In genomic region chr2:25402377-25402971, GRCm38 (mm10) we compare ENCODE assay signal across 9 mouse cellular contexts. TPM values are rescaled to one million over a fixed set of nuclear protein-coding genes. Genes with fewer than 3 reads are reported as not detected.
DNase-seq lines count a peak whose midpoint lies in the region; ATAC-seq and TF ChIP-seq lines count a peak whose summit lies in the region.
"Had no signal": no experiment of that assay in that cellular context is flagged by ENCODE, and none has a peak within 500 bp of the region (broad histone marks: within the 10 kb centered on the region; RNA-seq: fewer than 3 reads in every experiment).

No protein-coding gene starts in this region.

- H3K36me3 ChIP-seq in MEL (ENCODE audit: control insufficient read depth in 1 of 2, insufficient read depth in 2 of 2, low read length in 2 of 2), result no peaks in the 10 kb centered on the region
- H3K36me3 ChIP-seq in forebrain, embryonic 16.5 days (ENCODE audit: control insufficient read depth, insufficient read depth), result no peaks in the 10 kb centered on the region
- no peaks in the 10 kb centered on the region for H3K36me3 ChIP-seq in hindbrain, embryonic 11.5 days (ENCODE audit: control insufficient read depth, insufficient read depth, low read length)
- H3K36me3 ChIP-seq in lung, embryonic 16.5 days (ENCODE audit: control insufficient read depth, insufficient read depth, low read length), result no peaks in the 10 kb centered on the region

- TF ChIP-seq POLR2A in MEL (IDR thresholded peaks at IDR 0.05; ENCODE audit: control insufficient read depth in 1 of 2, insufficient read depth in 1 of 2, low read depth in 1 of 2, low read length in 2 of 2, poor library complexity in 1 of 2), result no peak

- TF ChIP-seq RAD21 in MEL (IDR thresholded peaks at IDR 0.05; ENCODE audit: low read depth, low read length), result peak; percentile 70

- H3K4me1 ChIP-seq in MEL (ENCODE audit: control insufficient read depth in 1 of 2, insufficient read depth in 2 of 2, low read length in 2 of 2), result no peaks in the 10 kb centered on the region
- H3K4me1 ChIP-seq in forebrain, embryonic 16.5 days (replicated peaks; ENCODE audit: control insufficient read depth, insufficient read depth, low read length), result peaks cover 28% of the 10 kb centered on the region
- no peaks in the 10 kb centered on the region for H3K4me1 ChIP-seq in hindbrain, embryonic 11.5 days (replicated peaks; ENCODE audit: control insufficient read depth, insufficient read depth, low read length)
- peaks cover 5% of the 10 kb centered on the region; the same call in 1 of the 2 replicates for H3K4me1 ChIP-seq in lung, embryonic 16.5 days (replicated peaks; ENCODE audit: control insufficient read depth, insufficient read depth, low read length)

- peak; percentile 83 to 92 (median 88) for TF ChIP-seq CTCF in MEL (IDR thresholded peaks at IDR 0.05 in 2 of 3, conservative IDR thresholded peaks at IDR 0.05 in 1 of 3; ENCODE audit: control insufficient read depth in 1 of 3, insufficient read depth in 1 of 3, low read depth in 2 of 3, low read length in 3 of 3, poor library complexity in 1 of 3, severe bottlenecking in 1 of 3)

- peak; percentile 92 for DNase-seq in MEL (ENCODE audit: low read depth, low spot score)
- DNase-seq in cerebellum, adult 11 months, result peak; percentile 70
- DNase-seq in hindbrain, embryonic 11.5 days (ENCODE audit: low spot score), result peak; percentile 91
- DNase-seq in layer of hippocampus, adult 9-11 months, result peak; percentile 74
- DNase-seq in ovary, postnatal 14 days (ENCODE audit: low spot score), result peak; percentile 60
- peak; percentile 63 to 89 for DNase-seq in thymus, postnatal 10 days (ENCODE audit: low spot score in 2 of 2)

- no peak overlapping the region for H3K4me3 ChIP-seq in MEL (ENCODE audit: control insufficient read depth in 1 of 2, insufficient read depth in 1 of 2, low read depth in 2 of 2, low read length in 2 of 2)
- peak overlapping the region; percentile 89 for H3K4me3 ChIP-seq in forebrain, embryonic 16.5 days (replicated peaks; ENCODE audit: low read length)
- peak overlapping the region; percentile 76 for H3K4me3 ChIP-seq in hindbrain, embryonic 11.5 days (ENCODE audit: low read depth, low read length)
- peak overlapping the region; percentile 61 for H3K4me3 ChIP-seq in lung, embryonic 16.5 days (ENCODE audit: low read length)

- no peaks in the 10 kb centered on the region for H3K9me3 ChIP-seq in MEL (replicated peaks; ENCODE audit: insufficient read depth, low read length)
- no peaks in the 10 kb centered on the region for H3K9me3 ChIP-seq in forebrain, embryonic 16.5 days (ENCODE audit: control insufficient read depth, low read length)
- no peaks in the 10 kb centered on the region for H3K9me3 ChIP-seq in hindbrain, embryonic 11.5 days (ENCODE audit: control insufficient read depth, low read length)
- H3K9me3 ChIP-seq in lung, embryonic 16.5 days (ENCODE audit: control insufficient read depth, low read length), result no peaks in the 10 kb centered on the region

- peaks cover 0 to 5% of the 10 kb centered on the region in 2 experiments; a peak in 1 of 4 replicates for H3K27me3 ChIP-seq in MEL (ENCODE audit: control insufficient read depth in 1 of 2, insufficient read depth in 2 of 2, low read length in 2 of 2)
- peaks cover 19% of the 10 kb centered on the region for H3K27me3 ChIP-seq in forebrain, embryonic 16.5 days (replicated peaks; ENCODE audit: control insufficient read depth, insufficient read depth, low read length)
- peaks cover 31% of the 10 kb centered on the region for H3K27me3 ChIP-seq in hindbrain, embryonic 11.5 days (ENCODE audit: control insufficient read depth, insufficient read depth, low read length)
- peaks cover 54% of the 10 kb centered on the region for H3K27me3 ChIP-seq in lung, embryonic 16.5 days (ENCODE audit: control insufficient read depth, insufficient read depth, low read depth, low read length)

- H3K9ac ChIP-seq in MEL (ENCODE audit: control insufficient read depth, low read depth, low read length, poor library complexity, severe bottlenecking), result no peak overlapping the region
- H3K9ac ChIP-seq in forebrain, embryonic 16.5 days (replicated peaks; ENCODE audit: low read depth, low read length), result peak overlapping the region; percentile 95
- H3K9ac ChIP-seq in hindbrain, embryonic 11.5 days (ENCODE audit: low read depth, low read length), result peak overlapping the region; percentile 91
- no peak overlapping the region for H3K9ac ChIP-seq in lung, embryonic 16.5 days (ENCODE audit: low read length)

- under 1% methylated on average over 13 of the region's 13 CpGs for WGBS in forebrain, embryonic 16.5 days
- WGBS in hindbrain, embryonic 11.5 days, result under 1% methylated on average over 13 of the region's 13 CpGs
- WGBS in lung, embryonic 16.5 days, result 1% methylated on average over 13 of the region's 13 CpGs

- ATAC-seq in forebrain, embryonic 16.5 days, result peak; percentile 7
- peak; percentile 50 for ATAC-seq in hindbrain, embryonic 11.5 days (ENCODE audit: low FRiP score)
- ATAC-seq in lung, embryonic 16.5 days (ENCODE audit: low read depth), result peak; percentile 10; the same call in 1 of the 2 replicates

- H3K79me2 ChIP-seq in MEL (ENCODE audit: control insufficient read depth, insufficient read depth, low read length, poor library complexity), result no peaks in the 10 kb centered on the region

- no peak overlapping the region for H3K27ac ChIP-seq in MEL (ENCODE audit: control insufficient read depth, low read depth, low read length)
- peak overlapping the region; percentile 90 for H3K27ac ChIP-seq in forebrain, embryonic 16.5 days (ENCODE audit: low read length)
- peak overlapping the region; percentile 61; the same call in 1 of the 2 replicates for H3K27ac ChIP-seq in hindbrain, embryonic 11.5 days (ENCODE audit: low read depth, low read length)
- no peak overlapping the region for H3K27ac ChIP-seq in lung, embryonic 16.5 days (ENCODE audit: low read length)
- H3K27ac ChIP-seq: macrophage had no signal

- TF ChIP-seq EP300 in MEL (IDR thresholded peaks at IDR 0.05; ENCODE audit: low read depth in 1 of 2, low read length in 2 of 2), result no peak

- peak overlapping the region; percentile 67 for H3K4me2 ChIP-seq in forebrain, embryonic 16.5 days (ENCODE audit: low read length)
- H3K4me2 ChIP-seq in hindbrain, embryonic 11.5 days (replicated peaks; ENCODE audit: low read depth, low read length), result peak overlapping the region; percentile 58
- H3K4me2 ChIP-seq in lung, embryonic 16.5 days (ENCODE audit: low read depth, low read length), result peak overlapping the region; percentile 67

TF ChIP-seq in MEL, 35 proteins besides CTCF, POLR2A, EP300 and RAD21 (continues in another document):
- TF ChIP-seq NRF1 (IDR thresholded peaks at IDR 0.05; ENCODE audit: insufficient read depth, low read depth, low read length, poor library complexity, severe bottlenecking), result no peak
- peak; percentile 93 for TF ChIP-seq SMC3 (IDR thresholded peaks at IDR 0.05; ENCODE audit: low read depth, low read length)
- no peak for TF ChIP-seq USF2 (IDR thresholded peaks at IDR 0.05; ENCODE audit: borderline replicate concordance in 1 of 2, insufficient read depth in 1 of 2, low read depth in 1 of 2, low read length in 2 of 2)
- peak; percentile 96 for TF ChIP-seq MXI1 (IDR thresholded peaks at IDR 0.05; ENCODE audit: low read depth, low read length)
- no peak for TF ChIP-seq ZMIZ1 (IDR thresholded peaks at IDR 0.05; ENCODE audit: low read depth, low read length)
- peak; percentile 74 for TF ChIP-seq ZC3H11A (IDR thresholded peaks at IDR 0.05; ENCODE audit: low read depth, low read length)

RNA-seq across cellular contexts. Expression of gene Npdc1, which starts 3.3 kb away (rescaled TPM):
- not detected in 2 replicates for total RNA-seq in MEL (2012; rRNA removed)
- polyA plus RNA-seq in MEL (2012; ENCODE audit: insufficient read depth in 1 of 2, insufficient read length in 2 of 2, low read depth in 1 of 2, low replicate concordance in 2 of 2, missing spikeins in 1 of 2), result not detected
- 384 and 515 TPM in 2 replicates for polyA plus RNA-seq in forebrain, embryonic 16.5 days (2015; fragmentation: Nextera tagmentation; extraction: Ambion mirVana)
- 123 and 151 TPM in 2 replicates for polyA plus RNA-seq in hindbrain, embryonic 11.5 days (2014; fragmentation: Nextera tagmentation; extraction: Ambion mirVana)
- 31.6 and 36.5 TPM in 2 replicates for polyA plus RNA-seq in lung, embryonic 16.5 days (2015; fragmentation: Nextera tagmentation; extraction: Ambion mirVana)

RNA-seq across cellular contexts. Expression of gene Entpd2, which starts 6.8 kb away (rescaled TPM):
- total RNA-seq in MEL (2012; rRNA removed), result not detected in 2 replicates
- not detected for polyA plus RNA-seq in MEL (2012; ENCODE audit: insufficient read depth in 1 of 2, insufficient read length in 2 of 2, low read depth in 1 of 2, low replicate concordance in 2 of 2, missing spikeins in 1 of 2)
- 5.2 and 6.2 TPM in 2 replicates for polyA plus RNA-seq in forebrain, embryonic 16.5 days (2015; fragmentation: Nextera tagmentation; extraction: Ambion mirVana)
- polyA plus RNA-seq in hindbrain, embryonic 11.5 days (2014; fragmentation: Nextera tagmentation; extraction: Ambion mirVana), result 0.21 TPM in 1 of 2 replicates, not detected in the other
- 3.6 and 4.8 TPM in 2 replicates for polyA plus RNA-seq in lung, embryonic 16.5 days (2015; fragmentation: Nextera tagmentation; extraction: Ambion mirVana)

RNA-seq across cellular contexts. Expression of gene Fut7, which starts 20.6 kb away (rescaled TPM):
- 0.08 and 0.10 TPM in 2 replicates for total RNA-seq in MEL (2012; rRNA removed)
- under 1 TPM in 1 of 2 experiments, not detected in 1; 0.21 TPM for polyA plus RNA-seq in MEL (2012; ENCODE audit: insufficient read depth in 1 of 2, insufficient read length in 2 of 2, low read depth in 1 of 2, low replicate concordance in 2 of 2, missing spikeins in 1 of 2)
- polyA plus RNA-seq in forebrain, embryonic 16.5 days (2015; fragmentation: Nextera tagmentation; extraction: Ambion mirVana), result 0.31 TPM in 1 of 2 replicates, not detected in the other
- 0.11 TPM in 1 of 2 replicates, not detected in the other for polyA plus RNA-seq in hindbrain, embryonic 11.5 days (2014; fragmentation: Nextera tagmentation; extraction: Ambion mirVana)
- 0.10 and 0.15 TPM in 2 replicates for polyA plus RNA-seq in lung, embryonic 16.5 days (2015; fragmentation: Nextera tagmentation; extraction: Ambion mirVana)

RNA-seq across cellular contexts. Expression of gene Abca2, which starts 26.0 kb away (rescaled TPM):
- 8.7 and 10.4 TPM in 2 replicates for total RNA-seq in MEL (2012; rRNA removed)
- polyA plus RNA-seq in MEL (2012; ENCODE audit: insufficient read depth in 1 of 2, insufficient read length in 2 of 2, low read depth in 1 of 2, low replicate concordance in 2 of 2, missing spikeins in 1 of 2), result 10 to 100 TPM in 1 of 2 experiments, not detected in 1; 42.2 TPM
- 12.2 and 14.9 TPM in 2 replicates for polyA plus RNA-seq in forebrain, embryonic 16.5 days (2015; fragmentation: Nextera tagmentation; extraction: Ambion mirVana)
- polyA plus RNA-seq in hindbrain, embryonic 11.5 days (2014; fragmentation: Nextera tagmentation; extraction: Ambion mirVana), result 3.5 and 3.7 TPM in 2 replicates
- polyA plus RNA-seq in lung, embryonic 16.5 days (2015; fragmentation: Nextera tagmentation; extraction: Ambion mirVana), result 4.9 and 5.4 TPM in 2 replicates

RNA-seq across cellular contexts. Expression of gene Sapcd2, which starts 30.4 kb away (rescaled TPM):
- 39.7 and 51.9 TPM in 2 replicates for total RNA-seq in MEL (2012; rRNA removed)
- polyA plus RNA-seq in MEL (2012; ENCODE audit: insufficient read depth in 1 of 2, insufficient read length in 2 of 2, low read depth in 1 of 2, low replicate concordance in 2 of 2, missing spikeins in 1 of 2), result 10 to 100 TPM in 1 of 2 experiments, not detected in 1; 58.2 TPM
- polyA plus RNA-seq in forebrain, embryonic 16.5 days (2015; fragmentation: Nextera tagmentation; extraction: Ambion mirVana), result 23.8 and 29.9 TPM in 2 replicates
- polyA plus RNA-seq in hindbrain, embryonic 11.5 days (2014; fragmentation: Nextera tagmentation; extraction: Ambion mirVana), result 41.0 and 45.2 TPM in 2 replicates
- 39.0 and 39.3 TPM in 2 replicates for polyA plus RNA-seq in lung, embryonic 16.5 days (2015; fragmentation: Nextera tagmentation; extraction: Ambion mirVana)

Comparison
In these comparisons a context has a peak if more than half of its experiments do, and no peak if none do; other contexts are left out.
1. H3K27ac ChIP-seq: peak in forebrain, embryonic 16.5 days (single experiment) and hindbrain, embryonic 11.5 days (single experiment); none in MEL (single experiment) and lung, embryonic 16.5 days (single experiment).
2. H3K4me3 ChIP-seq: peak in forebrain, embryonic 16.5 days (single experiment), hindbrain, embryonic 11.5 days (single experiment) and lung, embryonic 16.5 days (single experiment); none in MEL (0 of 2).
3. H3K9ac ChIP-seq: peak in forebrain, embryonic 16.5 days (single experiment) and hindbrain, embryonic 11.5 days (single experiment); none in MEL (single experiment) and lung, embryonic 16.5 days (single experiment).
4. RNA of gene Npdc1, which starts 3.3 kb away (polyA plus RNA-seq): 384 to 515 TPM in forebrain, embryonic 16.5 days, 123 to 151 TPM in hindbrain, embryonic 11.5 days and 31.6 to 36.5 TPM in lung, embryonic 16.5 days; not detected in MEL; every median in the first group is over 10 times any median in the second.
5. Peak in every context shown above with its lines, with median percentiles within 50 percentile points of each other: DNase-seq, ATAC-seq and H3K4me2 ChIP-seq.